Mouse (Mus musculus) bone marrow macrophage, adult 2 months (primary cell): ENCODE measurements around the gene Amn.

Experiments
- CTCF ChIP-seq: IDR thresholded peaks from 2 replicates; pipeline ENCODE4 v1.5.1; 2012; ENCODE audit warnings: low read depth, mild to moderate bottlenecking, low read length, moderate library complexity
- POLR2A ChIP-seq: IDR thresholded peaks from 2 replicates; pipeline ENCODE4 v1.6.1; 2012; ENCODE audit warnings: mild to moderate bottlenecking, low read depth, low read length, borderline replicate concordance

GRCm38 (mm10) chr12:111325744-111326424 lies 55.0 kb downstream of the Amn start:
- TF ChIP-seq CTCF (no peak), POLR2A (no peak)
